Mouse (Mus musculus) embryonic facial prominence, embryonic 13.5 days (tissue): ENCODE results near the gene Afg3l1. TPM values are rescaled to one million over a fixed set of nuclear protein-coding genes. Genes with fewer than 3 reads are reported as not detected.
"Not testable (repeated sequence)": the region's sequence is repeated elsewhere in the genome, so short reads cannot be mapped to it uniquely, and the experiment has no call there.

Experiments used
- ATAC-seq: fragments of 200-750 bp; cut with Nextera tagmentation; 2 replicates; pipeline ENCODE4 v1.8.0; 2017; ENCODE audit warnings: low read depth; ENCODE audit not compliant: insufficient number of reproducible peaks, insufficient read depth, low FRiP score, low TSS enrichment
- H3K27ac ChIP-seq: fragments of 300-500 bp; sonication (generic); 2 replicates; pipeline ENCODE4 v1.5.1; 2015; ENCODE audit warnings: moderate library complexity, mild to moderate bottlenecking, inconsistent platforms
- H3K27me3 ChIP-seq: fragments of 300-500 bp; sonication (generic); 2 replicates; pipeline ENCODE4 v1.6.1; 2015; ENCODE audit warnings: mild to moderate bottlenecking, inconsistent platforms
- H3K36me3 ChIP-seq: fragments of 300-500 bp; sonication (generic); 2 replicates; pipeline ENCODE4 v1.6.1; 2015; ENCODE audit warnings: mild to moderate bottlenecking, inconsistent platforms
- H3K4me1 ChIP-seq: fragments of 300-500 bp; sonication (generic); 2 replicates; pipeline ENCODE4 v1.6.1; 2015; ENCODE audit warnings: inconsistent platforms
- H3K4me2 ChIP-seq: fragments of 300-500 bp; sonication (generic); 2 replicates; pipeline ENCODE4 v1.6.1; 2015; ENCODE audit warnings: moderate library complexity, mild to moderate bottlenecking, inconsistent platforms
- H3K4me3 ChIP-seq: fragments of 300-500 bp; sonication (generic); 2 replicates; pipeline ENCODE4 v1.5.1; 2015; ENCODE audit warnings: mild to moderate bottlenecking, inconsistent platforms
- H3K9ac ChIP-seq: fragments of 300-500 bp; sonication (generic); 2 replicates; pipeline ENCODE4 v1.6.1; 2015; ENCODE audit warnings: mild to moderate bottlenecking, inconsistent platforms
- H3K9me3 ChIP-seq: fragments of 300-500 bp; sonication (generic); 2 replicates; pipeline ENCODE4 v1.6.1; 2016; ENCODE audit warnings: inconsistent platforms
- WGBS: fragments of 180-500 bp; shearing (Covaris S2); methylation state at CpG from one replicate; pipeline ENCODE4 v1.1.7; 2015; ENCODE audit warnings: mixed read lengths; 5-methylcytosine and 5-hydroxymethylcytosine counted together
- polyA plus RNA-seq: library from polyadenylated mRNA; unstranded; fragments of >200 nt; fragmentation: Nextera tagmentation; extraction: Ambion mirVana; gene quantifications from 2 replicates; pipeline ENCODE4 v1.2.1, GENCODE M21; 2015

Afg3l1 gene
- polyA plus RNA-seq, 1 experiment from 2014 or later = 54.4 TPM

GRCm38 (mm10) chr8:123504591-123505195 is 27.0 kb downstream of the Afg3l1 start:
- Histone ChIP-seq H3K9ac (no peak overlapping the region), H3K27ac (no peak overlapping the region), H3K4me2 (no peak overlapping the region), H3K36me3 (peaks cover 99% of the 10 kb centered on the region), H3K9me3 (no peaks in the 10 kb centered on the region), H3K4me3 (no peak overlapping the region), H3K27me3 (no peaks in the 10 kb centered on the region), H3K4me1 (no peaks in the 10 kb centered on the region)
- WGBS = 91% methylated on average over 9 of the region's 9 CpGs
- no peak for ATAC-seq

- no peak overlapping the region for H3K4me2 ChIP-seq
- H3K9ac ChIP-seq = no peak overlapping the region
- H3K27ac ChIP-seq = no peak overlapping the region
- ATAC-seq = no peak
- H3K36me3 ChIP-seq = peaks cover 95% of the 10 kb centered on the region
- H3K27me3 ChIP-seq = no peaks in the 10 kb centered on the region
- H3K4me3 ChIP-seq = no peak overlapping the region
- no peaks in the 10 kb centered on the region for H3K4me1 ChIP-seq
- no peaks in the 10 kb centered on the region for H3K9me3 ChIP-seq
- 85% methylated on average over 4 of the region's 4 CpGs for WGBS
Measured at GRCm38 (mm10) chr8:123505267-123505666, 27.6 kb downstream of the Afg3l1 start.

- no peaks in the 10 kb centered on the region for H3K9me3 ChIP-seq
- WGBS = 88% methylated on average over 9 of the region's 9 CpGs
- no peak overlapping the region for H3K4me3 ChIP-seq
- no peaks in the 10 kb centered on the region for H3K27me3 ChIP-seq
- H3K9ac ChIP-seq = no peak overlapping the region
- H3K4me1 ChIP-seq = no peaks in the 10 kb centered on the region
- H3K4me2 ChIP-seq = no peak overlapping the region
- ATAC-seq = no peak
- H3K27ac ChIP-seq = no peak overlapping the region
- H3K36me3 ChIP-seq = peaks cover 91% of the 10 kb centered on the region
Measured at GRCm38 (mm10) chr8:123505695-123506094, 28.0 kb downstream of the Afg3l1 start.

GRCm38 (mm10) chr8:123507153-123507552 is 29.4 kb downstream of the Afg3l1 start:
- no peak for ATAC-seq
- Histone ChIP-seq H3K4me2 (no peak overlapping the region), H3K4me1 (no peaks in the 10 kb centered on the region), H3K4me3 (no peak overlapping the region), H3K27ac (no peak overlapping the region), H3K27me3 (no peaks in the 10 kb centered on the region), H3K36me3 (peaks cover 76% of the 10 kb centered on the region), H3K9ac (no peak overlapping the region), H3K9me3 (no peaks in the 10 kb centered on the region)
- 95% methylated on average over 5 of the region's 5 CpGs for WGBS

GRCm38 (mm10) chr8:123510819-123511218 is 33.1 kb downstream of the Afg3l1 start:
- WGBS = 76% methylated on average over 5 of the region's 5 CpGs
- Histone ChIP-seq H3K4me1 (peaks cover 18% of the 10 kb centered on the region), H3K36me3 (peaks cover 40% of the 10 kb centered on the region), H3K4me3 (no peak overlapping the region), H3K27ac (no peak overlapping the region), H3K9me3 (no peaks in the 10 kb centered on the region), H3K4me2 (no peak overlapping the region), H3K9ac (no peak overlapping the region), H3K27me3 (peaks cover 33% of the 10 kb centered on the region)
- no peak for ATAC-seq

- H3K9me3 ChIP-seq = no peaks in the 10 kb centered on the region
- H3K9ac ChIP-seq = peak overlapping the region; percentile 75
- H3K4me3 ChIP-seq = peak overlapping the region; percentile 72
- H3K4me1 ChIP-seq = peaks cover 23% of the 10 kb centered on the region
- H3K27ac ChIP-seq = no peak overlapping the region
- ATAC-seq = no peak
- 4% methylated on average over 9 of the region's 9 CpGs for WGBS
- H3K27me3 ChIP-seq = peaks cover 50% of the 10 kb centered on the region
- peak overlapping the region; percentile 97 for H3K4me2 ChIP-seq
- H3K36me3 ChIP-seq = peaks cover 8% of the 10 kb centered on the region
Measured at GRCm38 (mm10) chr8:123514136-123514535, 36.4 kb downstream of the Afg3l1 start.

- no peak within 1 kb of the TSS for H3K27ac ChIP-seq
- peak within 1 kb of the TSS; percentile 72 for H3K4me3 ChIP-seq
- no peaks in the 10 kb centered on the region; the same call in none of the 2 replicates for H3K36me3 ChIP-seq
- under 1% methylated on average over 51 of the region's 63 CpGs for WGBS
- ATAC-seq = peak; percentile 23; the same call in 1 of the 2 replicates
- peaks cover 50% of the 10 kb centered on the region for H3K27me3 ChIP-seq
- H3K9me3 ChIP-seq = no peaks in the 10 kb centered on the region
- peaks cover 29% of the 10 kb centered on the region for H3K4me1 ChIP-seq
- H3K4me2 ChIP-seq = peak within 1 kb of the TSS; percentile 97
- H3K9ac ChIP-seq = peak within 1 kb of the TSS; percentile 75
Measured at GRCm38 (mm10) chr8:123514781-123515539, 37.3 kb downstream of the Afg3l1 start, which contains the start of gene Dbndd1. Dbndd1 (minus strand) TSS chr8:123515463.

GRCm38 (mm10) chr8:123515540-123515897 is 37.8 kb downstream of the Afg3l1 start:
- no peak overlapping the region for H3K9ac ChIP-seq
- H3K27me3 ChIP-seq = peaks cover 50% of the 10 kb centered on the region
- no peaks in the 10 kb centered on the region for H3K9me3 ChIP-seq
- peaks cover under 1% of the 10 kb centered on the region for H3K36me3 ChIP-seq
- no peak overlapping the region for H3K27ac ChIP-seq
- H3K4me1 ChIP-seq = peaks cover 29% of the 10 kb centered on the region
- ATAC-seq = no peak
- WGBS = 2% methylated on average over 11 of the region's 11 CpGs
- H3K4me3 ChIP-seq = peak overlapping the region; percentile 72
- H3K4me2 ChIP-seq = peak overlapping the region; percentile 97

- no peak for ATAC-seq
- Histone ChIP-seq H3K4me2 (no peak overlapping the region), H3K36me3 (peaks cover 10% of the 10 kb centered on the region; the same call in 1 of the 2 replicates), H3K9me3 (no peaks in the 10 kb centered on the region), H3K9ac (no peak overlapping the region), H3K4me1 (peaks cover 29% of the 10 kb centered on the region), H3K27ac (no peak overlapping the region), H3K4me3 (no peak overlapping the region), H3K27me3 (peaks cover 50% of the 10 kb centered on the region)
- WGBS = 33% methylated on average over 2 of the region's 2 CpGs
Measured at GRCm38 (mm10) chr8:123516596-123516995, 38.9 kb downstream of the Afg3l1 start.

- no peak for ATAC-seq
- peaks cover 41% of the 10 kb centered on the region for H3K27me3 ChIP-seq
- peaks cover 29% of the 10 kb centered on the region for H3K4me1 ChIP-seq
- peak overlapping the region; percentile 82 for H3K4me3 ChIP-seq
- no peaks in the 10 kb centered on the region for H3K9me3 ChIP-seq
- WGBS = 35% methylated on average over 10 of the region's 10 CpGs
- H3K9ac ChIP-seq = no peak overlapping the region
- H3K36me3 ChIP-seq = peaks cover 24% of the 10 kb centered on the region
- no peak overlapping the region for H3K27ac ChIP-seq
- H3K4me2 ChIP-seq = peak overlapping the region; percentile 95
Measured at GRCm38 (mm10) chr8:123518172-123518571, 40.5 kb downstream of the Afg3l1 start.

- Histone ChIP-seq H3K4me2 (peak within 1 kb of the TSS; percentile 95), H3K36me3 (peaks cover 28% of the 10 kb centered on the region), H3K9me3 (no peaks in the 10 kb centered on the region), H3K27ac (no peak within 1 kb of the TSS; the same call in 1 of the 2 replicates), H3K27me3 (peaks cover 36% of the 10 kb centered on the region), H3K9ac (peak within 1 kb of the TSS; percentile 91), H3K4me3 (peak within 1 kb of the TSS; percentile 82), H3K4me1 (peaks cover 26% of the 10 kb centered on the region)
- 0% methylated on average over 20 of the region's 20 CpGs for WGBS
- ATAC-seq = peak; percentile 85
Measured at GRCm38 (mm10) chr8:123518667-123519066, 41.0 kb downstream of the Afg3l1 start, which contains the start of gene Gas8. Gas8 (plus strand) TSS chr8:123518834.

- not testable (repeated sequence) for H3K9me3 ChIP-seq, H3K4me3 ChIP-seq, H3K9ac ChIP-seq, H3K27ac ChIP-seq, ATAC-seq, H3K4me2 ChIP-seq
- H3K36me3 ChIP-seq = peaks cover 42% of the 10 kb centered on the region
- peaks cover 22% of the 10 kb centered on the region for H3K27me3 ChIP-seq
- WGBS = 91% methylated on average over 1 of the region's 1 CpGs
- H3K4me1 ChIP-seq = peaks cover 15% of the 10 kb centered on the region
Measured at GRCm38 (mm10) chr8:123520048-123520447, 42.3 kb downstream of the Afg3l1 start.
